Mouse (Mus musculus): ENCODE data around the gene Hist1h3f.

DNA sequence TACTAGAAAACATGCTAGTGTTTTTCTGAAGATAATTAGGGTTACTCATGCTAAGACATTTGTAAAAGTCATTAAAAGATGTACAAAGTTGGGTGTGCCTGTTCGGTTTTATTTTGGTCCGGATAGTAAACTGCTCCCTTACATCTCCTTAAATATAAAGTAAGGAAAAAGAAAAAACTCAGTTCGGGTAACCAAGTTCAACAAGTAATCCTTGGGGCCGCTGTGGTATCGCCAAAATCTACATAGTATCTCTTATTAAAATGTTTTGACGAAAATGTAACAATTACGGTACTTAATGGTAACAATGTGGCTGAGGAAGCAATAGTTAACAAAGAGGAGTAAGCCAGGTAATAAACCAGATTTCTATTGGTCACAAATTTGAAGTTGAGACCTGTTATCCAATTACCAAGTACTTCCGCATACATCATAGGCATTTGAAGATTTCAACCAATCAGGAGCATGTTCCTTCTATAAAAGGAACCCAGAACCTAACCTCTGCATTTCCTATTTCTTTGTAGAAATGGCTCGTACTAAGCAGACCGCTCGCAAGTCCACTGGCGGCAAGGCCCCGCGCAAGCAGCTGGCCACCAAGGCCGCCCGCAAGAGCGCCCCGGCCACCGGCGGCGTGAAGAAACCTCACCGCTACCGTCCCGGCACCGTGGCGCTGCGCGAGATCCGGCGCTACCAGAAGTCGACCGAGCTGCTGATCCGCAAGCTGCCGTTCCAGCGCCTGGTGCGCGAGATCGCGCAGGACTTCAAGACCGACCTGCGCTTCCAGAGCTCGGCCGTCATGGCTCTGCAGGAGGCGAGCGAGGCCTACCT lies at the start of gene Hist1h3f:
- TF ChIP-seq POLR2A (IDR thresholded peaks at IDR 0.05; ENCODE audit: insufficient read depth, low read depth, low read length) (peak; percentile 95), CTCF (IDR thresholded peaks at IDR 0.05) (no peak)
